Mouse (Mus musculus) ES-E14 (cell line): Measurements from ENCODE around the gene Pigs. TPM values are rescaled to one million over a fixed set of nuclear protein-coding genes. Genes with fewer than 3 reads are reported as not detected.
A peak's percentile ranks its signal among the peaks of the same experiment; 100 is the strongest.

Experiments used
- DNase-seq: peaks from one replicate; pipeline ENCODE4 v3.0.0-alpha.2; 2013; ENCODE audit warnings: low read depth, low spot score
- H3K27ac ChIP-seq: 2 replicates; pipeline ENCODE4 v1.5.1; 2012; ENCODE audit warnings: low read depth, mild to moderate bottlenecking, low read length, moderate library complexity, mixed read lengths; ENCODE audit not compliant: poor library complexity, insufficient read depth, severe bottlenecking
- H3K36me3 ChIP-seq: 2 replicates; pipeline ENCODE4 v1.6.1; 2012; ENCODE audit warnings: mild to moderate bottlenecking, low read length, moderate library complexity, mixed read lengths; ENCODE audit not compliant: control insufficient read depth, poor library complexity, insufficient read depth, severe bottlenecking
- H3K4me1 ChIP-seq, 2 experiments: fragments of 150-350 bp in 1 of 2; sonication (generic) in 1 of 2; 2 replicates each; pipeline ENCODE4 v1.6.1; 2012; ENCODE audit warnings: low read length in 2 of 2, mild to moderate bottlenecking in 1 of 2, mixed read lengths in 1 of 2; ENCODE audit not compliant: control insufficient read depth in 2 of 2, insufficient read depth in 2 of 2, poor library complexity in 1 of 2
- H3K4me3 ChIP-seq, 2 experiments: fragments of 150-350 bp in 1 of 2; sonication (generic) in 1 of 2; 2 replicates each; pipeline ENCODE4 v1.5.1; 2012; ENCODE audit warnings: low read length in 2 of 2, low read depth in 1 of 2, mild to moderate bottlenecking in 1 of 2, mixed read lengths in 1 of 2; ENCODE audit not compliant: insufficient read depth in 1 of 2, poor library complexity in 1 of 2, severe bottlenecking in 1 of 2
- H3K9ac ChIP-seq: 2 replicates; pipeline ENCODE4 v1.6.1; 2012; ENCODE audit warnings: low read depth, mild to moderate bottlenecking, low read length, mixed read lengths; ENCODE audit not compliant: poor library complexity, insufficient read depth, severe bottlenecking
- H3K9me3 ChIP-seq: fragments of 150-350 bp; sonication (generic); 2 replicates; pipeline ENCODE4 v1.6.1; 2012; ENCODE audit warnings: low read depth, mild to moderate bottlenecking, low read length; ENCODE audit not compliant: control insufficient read depth, insufficient read depth
- CHD2 ChIP-seq: IDR thresholded peaks from 2 replicates; pipeline ENCODE4 v1.6.1; 2014; ENCODE audit warnings: mild to moderate bottlenecking, low read depth, low read length, inconsistent platforms
- HCFC1 ChIP-seq: IDR thresholded peaks from 2 replicates; pipeline ENCODE4 v1.6.1; 2012; ENCODE audit warnings: low read length, inconsistent platforms, borderline replicate concordance; ENCODE audit not compliant: insufficient read depth
- MAFK ChIP-seq: IDR thresholded peaks from 2 replicates; pipeline ENCODE4 v1.6.1; 2014; ENCODE audit warnings: mild to moderate bottlenecking, low read depth, low read length, inconsistent platforms; ENCODE audit not compliant: insufficient read depth
- ZC3H11A ChIP-seq: IDR thresholded peaks from 2 replicates; pipeline ENCODE4 v1.6.1; 2012; ENCODE audit warnings: low read depth, mild to moderate bottlenecking, inconsistent platforms, low read length, borderline replicate concordance
- ZNF384 ChIP-seq: IDR thresholded peaks from 2 replicates; pipeline ENCODE4 v1.6.1; 2012; ENCODE audit warnings: low read depth, low read length, inconsistent platforms
- in situ Hi-C, 2 experiments: fragments of 600-800 bp; cut with MboI; formaldehyde crosslinking; loops; one replicate each; pipeline ENCODE4 v1.15.1; 2025; ENCODE audit warnings: low sequenced_read_pairs in 2 of 2, inconsistent platforms in 1 of 2; ENCODE audit not compliant: unreplicated experiment in 2 of 2
- total RNA-seq: library from RNA; depleted of rRNA; stranded (reverse); fragments of 300-350 nt; gene quantifications from 2 replicates; pipeline ENCODE4 v1.2.3, GENCODE M21; 2012

The Pigs gene
- total RNA-seq, 1 experiment = 45.7 TPM

GRCm38 (mm10) chr11:78327215-78327614, 1.0 kb upstream of the Pigs start:
- in situ Hi-C loops = no loop called here
- no peak for DNase-seq
- Histone ChIP-seq H3K9me3 (no peaks in the 10 kb centered on the region), H3K36me3 (peaks cover 6% of the 10 kb centered on the region; the same call in 1 of the 2 replicates), H3K27ac (no peak overlapping the region), H3K9ac (no peak overlapping the region), H3K4me1 (peaks cover 2 to 5% of the 10 kb centered on the region in 2 experiments; a peak in 3 of 4 replicates), H3K4me3 (no peak overlapping the region)
- TF ChIP-seq CHD2 = no peak
- TF ChIP-seq MAFK = peak; percentile 45; the same call in 1 of the 2 replicates

- Histone ChIP-seq H3K9ac (peak overlapping the region; percentile 75), H3K36me3 (peaks cover 13% of the 10 kb centered on the region; the same call in 1 of the 2 replicates), H3K4me3 (peak overlapping the region; percentile 72 to 97), H3K4me1 (peaks cover 0 to 2% of the 10 kb centered on the region in 2 experiments; a peak in 2 of 4 replicates), H3K9me3 (no peaks in the 10 kb centered on the region), H3K27ac (no peak overlapping the region)
- in situ Hi-C loops = no loop called here
- TF ChIP-seq ZNF384 (no peak), HCFC1 (no peak), CHD2 (no peak), MAFK (no peak), ZC3H11A (no peak)
- no peak for DNase-seq
These were observed 369 bp downstream of the Pigs start for GRCm38 (mm10) chr11:78328512-78329056.

GRCm38 (mm10) chr11:78332676-78333075, 4.5 kb downstream of the Pigs start:
- in situ Hi-C loops = no loop called here
- Histone ChIP-seq H3K9me3 (no peaks in the 10 kb centered on the region), H3K4me1 (peaks cover 2% of the 10 kb centered on the region in 2 experiments; a peak in 2 of 4 replicates), H3K27ac (no peak overlapping the region), H3K4me3 (no peak overlapping the region), H3K9ac (no peak overlapping the region), H3K36me3 (peaks cover 22% of the 10 kb centered on the region)
- DNase-seq = no peak
- TF ChIP-seq ZNF384 = no peak
- TF ChIP-seq HCFC1 = no peak
- TF ChIP-seq CHD2 = no peak

GRCm38 (mm10) chr11:78333992-78334391, 5.8 kb downstream of the Pigs start:
- no peak for TF ChIP-seq HCFC1
- TF ChIP-seq MAFK = no peak
- no peak for TF ChIP-seq ZC3H11A
- TF ChIP-seq ZNF384 = no peak
- no peak for TF ChIP-seq CHD2
- no peak overlapping the region for H3K4me3 ChIP-seq

GRCm38 (mm10) chr11:78337040-78337439, 8.8 kb downstream of the Pigs start:
- no peak for TF ChIP-seq MAFK
- TF ChIP-seq CHD2 = no peak
- no peak for TF ChIP-seq ZNF384
- no peak for TF ChIP-seq HCFC1
- TF ChIP-seq ZC3H11A = no peak
- Histone ChIP-seq H3K9me3 (no peaks in the 10 kb centered on the region), H3K9ac (no peak overlapping the region), H3K4me3 (no peak overlapping the region), H3K36me3 (peaks cover 39% of the 10 kb centered on the region), H3K4me1 (peaks cover 0 to 4% of the 10 kb centered on the region in 2 experiments; a peak in 1 of 4 replicates), H3K27ac (no peak overlapping the region)
- in situ Hi-C loops = no loop called here
- no peak for DNase-seq

More at GRCm38 (mm10) chr11:78333992-78334391, 5.8 kb downstream of the Pigs start:
- H3K9me3 ChIP-seq = no peaks in the 10 kb centered on the region
- H3K4me1 ChIP-seq = peaks cover 2% of the 10 kb centered on the region in 2 experiments; a peak in 2 of 4 replicates
- no peak overlapping the region for H3K9ac ChIP-seq
- peaks cover 25% of the 10 kb centered on the region for H3K36me3 ChIP-seq
- in situ Hi-C loops = no loop called here
- no peak overlapping the region for H3K27ac ChIP-seq
- DNase-seq = no peak
